In the genomic region with DNA sequence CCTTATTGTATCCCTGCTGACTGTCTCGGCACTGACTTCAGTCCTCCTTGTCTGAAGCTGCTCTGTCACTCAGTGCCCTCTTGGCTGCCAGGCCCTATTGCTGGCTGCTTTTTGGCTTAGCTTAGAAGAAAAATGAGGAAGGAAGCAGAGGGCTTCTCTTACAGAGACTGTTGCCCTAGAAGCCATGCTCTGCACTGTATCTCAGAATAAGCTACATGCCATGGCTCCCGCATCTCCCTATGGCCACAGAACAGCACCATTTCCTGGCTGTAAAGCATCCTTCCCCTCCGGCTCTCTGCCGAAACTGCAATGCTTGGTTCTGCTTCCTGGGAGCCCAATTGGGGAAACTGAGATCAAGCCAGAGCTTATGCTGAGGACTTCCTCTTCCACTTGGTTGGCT, we compare ENCODE assay signal across 23 mouse cellular contexts.
DNase-seq lines count a peak whose midpoint lies in the region; TF ChIP-seq lines count a peak whose summit lies in the region.
"Had no signal": no experiment of that assay in that cellular context is flagged by ENCODE, and none has a peak within 500 bp of the region (broad histone marks: within the 10 kb centered on the region; RNA-seq: fewer than 3 reads in every experiment).

No protein-coding gene starts in this region.

- H3K79me2 ChIP-seq in macrophage (ENCODE audit: inconsistent target), result no peaks in the 10 kb centered on the region

- H3K4me3 ChIP-seq in layer of hippocampus, adult 2 months, result no peak overlapping the region
- no peak overlapping the region for H3K4me3 ChIP-seq in spleen, adult 2 months (ENCODE audit: extremely low read depth, insufficient read depth, insufficient read length)
- no peak overlapping the region for H3K4me3 ChIP-seq in macrophage (ENCODE audit: inconsistent target)
- no peak overlapping the region for H3K4me3 ChIP-seq in embryonic facial prominence, embryonic 10.5 days
- H3K4me3 ChIP-seq: embryonic facial prominence, embryonic 12.5 days; forebrain, embryonic 15.5 days; heart, adult 2 months; hindbrain, embryonic 13.5 days; limb, embryonic 15.5 days; midbrain, embryonic 13.5 days; stomach, embryonic 15.5 days had no signal

- no peak for TF ChIP-seq CTCF in layer of hippocampus, adult 2 months (conservative IDR thresholded peaks at IDR 0.05)
- no peak for TF ChIP-seq CTCF in spleen, adult 2 months (IDR thresholded peaks at IDR 0.05; ENCODE audit: extremely low read depth, insufficient read depth, insufficient read length, insufficient replicate concordance)

- WGBS in spleen, adult 2 months, result 28% methylated on average over 4 of the region's 4 CpGs
- WGBS in macrophage (ENCODE audit: missing documents), result 0% methylated on average over 4 of the region's 4 CpGs
- 85% methylated on average over 4 of the region's 4 CpGs for WGBS in embryonic facial prominence, embryonic 10.5 days

- no peaks in the 10 kb centered on the region for H3K9me3 ChIP-seq in embryonic facial prominence, embryonic 10.5 days
- H3K9me3 ChIP-seq: embryonic facial prominence, embryonic 12.5 days; forebrain, embryonic 15.5 days; hindbrain, embryonic 13.5 days; limb, embryonic 15.5 days; midbrain, embryonic 13.5 days; stomach, embryonic 15.5 days had no signal

- no peak for TF ChIP-seq POLR2A in spleen, adult 2 months (IDR thresholded peaks at IDR 0.05; ENCODE audit: low read depth, low read length)

- no peak for DNase-seq in layer of hippocampus, adult 2 months (ENCODE audit: low spot score in 2 of 2)
- no peak for DNase-seq in layer of hippocampus, adult 18-20 months (ENCODE audit: low spot score in 2 of 2)
- DNase-seq in spleen, adult 2 months (ENCODE audit: low read depth in 1 of 2, low spot score in 2 of 2), result no peak
- no peak for DNase-seq in spleen, adult 12 weeks (ENCODE audit: low spot score)
- no peak for DNase-seq in yolk sac, embryonic 10.5 days (ENCODE audit: low spot score)
- no peak for DNase-seq in testis, postnatal 14 days (ENCODE audit: low spot score)
- DNase-seq in embryonic facial prominence, embryonic 10.5 days (ENCODE audit: low spot score), result no peak
- DNase-seq: adrenal gland, postnatal 36 days; cerebellum, adult 11 months; cerebellum, postnatal 36 days; lung, postnatal 10 days; retina, postnatal 1 day; thymus, postnatal 14 days had no signal

- no peaks in the 10 kb centered on the region for H3K27me3 ChIP-seq in spleen, adult 2 months (ENCODE audit: control insufficient read depth, insufficient read depth, low read length)
- no peaks in the 10 kb centered on the region for H3K27me3 ChIP-seq in embryonic facial prominence, embryonic 10.5 days (replicated peaks; ENCODE audit: low read depth, poor library complexity, severe bottlenecking)
- H3K27me3 ChIP-seq: embryonic facial prominence, embryonic 12.5 days; forebrain, embryonic 15.5 days; hindbrain, embryonic 13.5 days; limb, embryonic 15.5 days; midbrain, embryonic 13.5 days; Patski; stomach, embryonic 15.5 days had no signal

- H3K4me1 ChIP-seq in spleen, adult 2 months (ENCODE audit: control insufficient read depth, insufficient read depth, insufficient read length), result peaks cover 10% of the 10 kb centered on the region; the same call in 1 of the 2 replicates
- no peaks in the 10 kb centered on the region for H3K4me1 ChIP-seq in embryonic facial prominence, embryonic 10.5 days
- H3K4me1 ChIP-seq: embryonic facial prominence, embryonic 12.5 days; forebrain, embryonic 15.5 days; hindbrain, embryonic 13.5 days; limb, embryonic 15.5 days; midbrain, embryonic 13.5 days; stomach, embryonic 15.5 days had no signal

- H3K36me3 ChIP-seq in spleen, adult 2 months (ENCODE audit: control insufficient read depth, insufficient read depth, low read length), result no peaks in the 10 kb centered on the region
- H3K36me3 ChIP-seq in macrophage (ENCODE audit: inconsistent target), result no peaks in the 10 kb centered on the region
- H3K36me3 ChIP-seq in embryonic facial prominence, embryonic 10.5 days (replicated peaks), result no peaks in the 10 kb centered on the region
- H3K36me3 ChIP-seq: embryonic facial prominence, embryonic 12.5 days; forebrain, embryonic 15.5 days; hindbrain, embryonic 13.5 days; limb, embryonic 15.5 days; midbrain, embryonic 13.5 days; stomach, embryonic 15.5 days had no signal

- peak overlapping the region; percentile 2; the same call in 1 of the 2 replicates for H3K27ac ChIP-seq in layer of hippocampus, adult 2 months
- peak overlapping the region; percentile 17; the same call in 1 of the 2 replicates for H3K27ac ChIP-seq in spleen, adult 2 months (ENCODE audit: insufficient read depth, low read length)
- H3K27ac ChIP-seq in macrophage, result peak overlapping the region; percentile 86
- H3K27ac ChIP-seq in embryonic facial prominence, embryonic 10.5 days (replicated peaks), result no peak overlapping the region
- H3K27ac ChIP-seq: embryonic facial prominence, embryonic 12.5 days; forebrain, embryonic 15.5 days; heart, adult 2 months; hindbrain, embryonic 13.5 days; kidney, postnatal 0 days; limb, embryonic 15.5 days; midbrain, embryonic 13.5 days; stomach, embryonic 15.5 days had no signal
